Mouse (Mus musculus): ENCODE results near the gene Ciart. TPM values are rescaled to one million over a fixed set of nuclear protein-coding genes. Genes with fewer than 3 reads are reported as not detected.

Ciart gene
- 5.9 and 7.6 TPM in 2 replicates for polyA plus RNA-seq (2011; ENCODE audit: insufficient read depth, insufficient read length, low read depth, missing spikeins)

DNA sequence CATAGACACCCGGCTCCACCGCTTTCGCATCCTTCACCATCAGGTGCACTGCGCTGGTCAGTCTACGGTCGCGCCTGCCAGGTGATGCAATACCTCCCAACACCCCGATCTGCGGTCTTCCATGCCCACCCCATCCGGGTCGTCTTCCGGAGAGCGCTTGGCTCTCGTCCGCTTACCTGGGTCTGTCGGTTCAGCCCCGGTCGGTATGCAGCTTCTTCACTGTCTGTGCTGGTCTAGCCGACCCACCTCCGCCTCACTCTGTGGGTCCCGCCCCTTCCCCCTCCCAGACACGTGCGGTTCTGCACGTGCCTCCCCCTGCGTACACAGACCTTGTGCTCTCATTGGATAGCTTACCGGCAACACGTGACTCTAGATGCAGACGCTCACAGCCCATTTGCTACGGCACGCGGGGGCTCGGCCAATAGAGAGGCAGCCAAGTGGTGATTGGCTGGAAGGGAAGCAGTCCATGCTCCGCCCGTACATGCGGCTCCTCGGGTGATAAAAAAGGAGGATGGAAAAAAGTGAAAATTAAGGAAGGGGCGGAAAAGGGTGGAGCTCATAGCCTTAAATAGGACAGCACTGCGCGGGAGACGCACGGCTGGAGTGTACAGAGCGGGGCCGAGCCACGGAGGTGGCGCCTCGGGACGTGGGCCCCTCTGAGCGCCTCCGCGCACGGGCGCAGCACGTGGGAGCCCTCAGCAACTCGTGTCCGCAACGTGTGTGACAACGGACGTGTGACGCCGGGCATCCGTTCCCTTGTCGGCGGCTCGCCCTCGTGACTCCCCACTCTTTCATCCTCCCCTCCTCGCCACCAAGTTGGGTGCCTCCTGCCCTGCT is at the start of gene Ciart:
Gene Ciart (minus strand): TSS at position 273 of the 837 bp plus-strand sequence.
- Histone ChIP-seq H3K36me3 (ENCODE audit: control insufficient read depth, insufficient read depth, low read length, poor library complexity, severe bottlenecking) (no peaks in the 10 kb centered on the region), H3K4me1 (ENCODE audit: control insufficient read depth, insufficient read depth, low read length) (no peaks in the 10 kb centered on the region), H3K4me3 (ENCODE audit: low read depth, low read length) (peak within 1 kb of the TSS; percentile 68), H3K9me3 (replicated peaks; ENCODE audit: control insufficient read depth, insufficient read depth, low read length, poor library complexity, severe bottlenecking) (no peaks in the 10 kb centered on the region), H3K27me3 (ENCODE audit: control insufficient read depth, insufficient read depth, low read length, poor library complexity, severe bottlenecking) (no peaks in the 10 kb centered on the region), H3K9ac (ENCODE audit: low read depth, poor library complexity, severe bottlenecking) (peak within 1 kb of the TSS; percentile 38), H3K27ac (ENCODE audit: insufficient read depth, low read length) (no peak within 1 kb of the TSS)
- TF ChIP-seq CTCF (IDR thresholded peaks at IDR 0.05; ENCODE audit: low read depth, low read length), result no peak
- peak; percentile 36; the same call in 1 of the 2 replicates for TF ChIP-seq EP300 (IDR thresholded peaks at IDR 0.05; ENCODE audit: insufficient read depth, low read depth, low read length)
- TF ChIP-seq POLR2A (IDR thresholded peaks at IDR 0.05; ENCODE audit: insufficient read depth, low read length), result no peak

DNA sequence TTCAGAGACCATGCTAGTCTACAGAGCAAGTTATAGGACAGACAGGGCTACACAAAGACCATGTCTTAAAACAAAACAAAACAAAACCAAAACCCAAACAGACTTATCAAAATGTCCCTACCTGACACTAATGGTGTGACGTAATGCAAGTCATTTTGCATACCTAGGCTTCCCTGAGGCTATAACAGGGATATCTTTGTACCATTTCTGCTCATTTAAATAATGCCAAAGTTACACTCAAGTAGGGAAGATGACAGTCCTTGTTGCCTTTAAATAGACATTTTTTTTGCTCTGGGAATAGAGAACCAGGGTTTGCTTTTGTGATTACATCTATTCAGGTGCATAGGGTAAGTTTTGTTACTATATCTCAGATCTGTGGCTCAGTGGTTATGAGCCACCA is 49.4 kb upstream of the Ciart start:
- H3K9me3 ChIP-seq (replicated peaks; ENCODE audit: control insufficient read depth, insufficient read depth, low read length, poor library complexity, severe bottlenecking), result no peaks in the 10 kb centered on the region
- H3K36me3 ChIP-seq (ENCODE audit: control insufficient read depth, insufficient read depth, low read length, poor library complexity, severe bottlenecking), result peaks cover 24% of the 10 kb centered on the region
- H3K27ac ChIP-seq (ENCODE audit: insufficient read depth, low read length), result no peak overlapping the region
- no peak overlapping the region for H3K4me3 ChIP-seq (ENCODE audit: low read depth, low read length)
- H3K9ac ChIP-seq (ENCODE audit: low read depth, poor library complexity, severe bottlenecking), result no peak overlapping the region
- no peak for TF ChIP-seq CTCF (IDR thresholded peaks at IDR 0.05; ENCODE audit: low read depth, low read length)
- TF ChIP-seq POLR2A (IDR thresholded peaks at IDR 0.05; ENCODE audit: insufficient read depth, low read length), result no peak
- no peak for TF ChIP-seq EP300 (IDR thresholded peaks at IDR 0.05; ENCODE audit: insufficient read depth, low read depth, low read length)
- no peaks in the 10 kb centered on the region for H3K4me1 ChIP-seq (ENCODE audit: control insufficient read depth, insufficient read depth, low read length)
- H3K27me3 ChIP-seq (ENCODE audit: control insufficient read depth, insufficient read depth, low read length, poor library complexity, severe bottlenecking), result no peaks in the 10 kb centered on the region

DNA sequence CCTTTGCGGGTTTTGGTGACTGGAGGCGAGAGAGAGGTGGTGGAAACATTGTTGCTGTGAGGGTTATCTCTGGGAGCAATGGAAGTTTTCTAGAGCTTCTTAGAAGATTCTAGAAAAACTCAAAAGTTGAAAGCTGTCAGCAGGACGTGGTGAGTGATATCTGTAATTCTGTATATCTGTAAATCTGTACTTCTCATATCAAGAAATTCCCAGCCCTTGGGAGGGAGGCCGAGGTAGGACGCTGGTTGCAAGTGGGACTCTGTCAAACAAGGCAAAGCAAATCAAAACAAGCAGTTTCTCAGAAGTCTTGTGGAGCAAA is 48.4 kb upstream of the Ciart start:
- no peak for TF ChIP-seq EP300 (IDR thresholded peaks at IDR 0.05; ENCODE audit: insufficient read depth, low read depth, low read length)
- no peak for TF ChIP-seq CTCF (IDR thresholded peaks at IDR 0.05; ENCODE audit: low read depth, low read length)
- no peak for TF ChIP-seq POLR2A (IDR thresholded peaks at IDR 0.05; ENCODE audit: insufficient read depth, low read length)
- no peak overlapping the region for H3K27ac ChIP-seq (ENCODE audit: insufficient read depth, low read length)

DNA sequence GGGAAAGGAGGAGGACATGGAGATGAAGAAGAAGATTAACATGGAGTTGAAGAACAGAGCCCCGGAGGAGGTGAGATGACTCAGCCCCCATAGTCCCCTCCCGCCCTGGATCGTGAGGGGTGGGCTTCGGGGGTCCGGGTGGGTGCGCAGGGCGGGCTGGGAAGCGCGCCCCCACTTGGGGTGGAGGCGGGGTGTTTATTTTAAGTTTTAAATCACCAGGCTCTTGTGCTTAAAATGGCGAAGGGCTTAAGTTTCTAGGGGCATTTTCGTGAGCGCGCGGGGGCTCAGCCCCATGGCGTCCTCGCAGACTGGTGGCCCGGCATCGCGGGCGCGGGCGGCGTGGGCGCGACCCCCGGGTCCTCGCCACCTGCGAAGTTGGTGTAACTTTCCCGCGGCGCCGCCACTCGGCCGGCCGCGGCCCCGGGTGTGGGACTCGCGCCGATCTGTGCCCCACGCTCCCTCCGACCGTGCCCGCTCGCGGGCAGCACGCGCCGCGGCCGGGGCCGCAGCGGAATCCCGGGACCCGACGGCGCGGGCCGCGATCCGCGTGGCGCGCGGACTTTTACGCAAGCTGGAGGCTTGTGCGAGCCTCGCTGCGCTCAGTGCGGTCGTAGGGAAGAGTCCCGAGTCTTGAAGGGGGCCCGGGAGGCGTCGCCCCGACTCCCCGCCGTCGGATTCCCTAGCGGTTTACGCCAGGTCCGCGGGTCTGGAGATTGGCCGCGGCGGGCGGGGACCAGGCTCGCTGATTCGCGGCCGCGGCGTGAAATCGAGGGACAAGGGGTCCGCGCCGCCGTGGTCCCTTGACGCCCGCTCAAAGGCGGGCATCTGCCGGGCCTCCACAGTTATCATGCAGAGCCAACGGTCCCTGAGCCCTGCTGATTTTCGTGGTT is 47.8 kb upstream of the Ciart start:
- no peak for TF ChIP-seq POLR2A (IDR thresholded peaks at IDR 0.05; ENCODE audit: insufficient read depth, low read length)
- TF ChIP-seq CTCF (IDR thresholded peaks at IDR 0.05; ENCODE audit: low read depth, low read length), result no peak
- TF ChIP-seq EP300 (IDR thresholded peaks at IDR 0.05; ENCODE audit: insufficient read depth, low read depth, low read length), result no peak
- Histone ChIP-seq H3K9me3 (replicated peaks; ENCODE audit: control insufficient read depth, insufficient read depth, low read length, poor library complexity, severe bottlenecking) (no peaks in the 10 kb centered on the region), H3K9ac (ENCODE audit: low read depth, poor library complexity, severe bottlenecking) (peak overlapping the region; percentile 99), H3K27me3 (ENCODE audit: control insufficient read depth, insufficient read depth, low read length, poor library complexity, severe bottlenecking) (no peaks in the 10 kb centered on the region), H3K27ac (ENCODE audit: insufficient read depth, low read length) (0 out of 2 replicates have a peak overlapping the region, but pooled peaks have one; percentile 59), H3K4me1 (ENCODE audit: control insufficient read depth, insufficient read depth, low read length) (no peaks in the 10 kb centered on the region), H3K4me3 (ENCODE audit: low read depth, low read length) (peak overlapping the region; percentile 99), H3K36me3 (ENCODE audit: control insufficient read depth, insufficient read depth, low read length, poor library complexity, severe bottlenecking) (peaks cover 16% of the 10 kb centered on the region)

More for the DNA sequence above, 48.4 kb upstream of the Ciart start:
- H3K4me1 ChIP-seq (ENCODE audit: control insufficient read depth, insufficient read depth, low read length), result no peaks in the 10 kb centered on the region
- H3K9me3 ChIP-seq (replicated peaks; ENCODE audit: control insufficient read depth, insufficient read depth, low read length, poor library complexity, severe bottlenecking), result no peaks in the 10 kb centered on the region
- H3K36me3 ChIP-seq (ENCODE audit: control insufficient read depth, insufficient read depth, low read length, poor library complexity, severe bottlenecking), result peaks cover 21% of the 10 kb centered on the region
- H3K9ac ChIP-seq (ENCODE audit: low read depth, poor library complexity, severe bottlenecking), result peak overlapping the region; percentile 99
- no peaks in the 10 kb centered on the region for H3K27me3 ChIP-seq (ENCODE audit: control insufficient read depth, insufficient read depth, low read length, poor library complexity, severe bottlenecking)
- H3K4me3 ChIP-seq (ENCODE audit: low read depth, low read length), result peak overlapping the region; percentile 99

DNA sequence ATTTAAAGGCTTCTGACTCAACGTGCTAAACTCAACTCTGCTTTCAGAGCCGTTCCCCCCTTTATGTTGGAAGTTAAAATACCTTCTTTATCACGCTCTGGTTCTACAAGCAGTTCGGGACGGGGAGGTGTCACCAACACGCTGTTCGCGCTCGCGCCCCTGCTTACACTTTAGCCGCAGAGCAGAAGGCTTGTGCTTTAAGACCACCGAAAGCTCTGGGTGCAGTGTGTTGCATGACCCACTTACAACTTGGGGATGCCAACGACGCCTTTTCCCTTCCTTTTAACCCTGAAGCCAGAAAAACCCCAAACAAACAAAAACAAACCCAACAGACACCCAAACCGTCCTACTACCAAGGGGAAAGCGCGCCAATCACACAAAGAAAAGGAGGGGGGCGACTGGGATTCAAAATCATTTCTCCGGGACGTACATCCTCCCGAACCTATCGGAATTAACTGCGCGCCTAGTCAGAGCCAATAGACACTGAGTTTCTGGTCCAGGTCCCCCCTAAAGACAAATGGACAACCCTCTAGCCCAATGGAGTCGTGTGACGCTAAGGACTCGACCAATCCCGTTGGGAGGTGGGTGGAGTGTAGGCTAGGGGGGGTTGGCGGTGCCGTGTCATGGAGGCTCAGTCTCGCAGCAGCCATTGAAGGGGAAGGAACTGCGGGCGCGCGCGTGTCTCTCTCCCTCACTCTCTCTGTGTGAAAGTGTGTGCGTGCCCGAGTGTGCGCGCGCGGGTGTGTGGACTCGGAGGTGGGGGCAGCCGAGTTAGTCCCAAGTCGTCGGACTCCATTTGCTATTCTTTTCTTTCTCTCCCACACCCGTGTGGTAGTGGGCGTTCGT is 46.8 kb upstream of the Ciart start, which contains the start of gene Anp32e:
Gene Anp32e (plus strand): TSS at position 589 of the 846 bp plus-strand sequence.
- peaks cover 7% of the 10 kb centered on the region for H3K36me3 ChIP-seq (ENCODE audit: control insufficient read depth, insufficient read depth, low read length, poor library complexity, severe bottlenecking)
- TF ChIP-seq CTCF (IDR thresholded peaks at IDR 0.05; ENCODE audit: low read depth, low read length) (no peak), EP300 (IDR thresholded peaks at IDR 0.05; ENCODE audit: insufficient read depth, low read depth, low read length) (0 out of 2 replicates have a peak, but pooled peaks have one; percentile 35), POLR2A (IDR thresholded peaks at IDR 0.05; ENCODE audit: insufficient read depth, low read length) (peak; percentile 46)
- H3K9me3 ChIP-seq (replicated peaks; ENCODE audit: control insufficient read depth, insufficient read depth, low read length, poor library complexity, severe bottlenecking), result no peaks in the 10 kb centered on the region
- H3K27me3 ChIP-seq (ENCODE audit: control insufficient read depth, insufficient read depth, low read length, poor library complexity, severe bottlenecking), result no peaks in the 10 kb centered on the region
- H3K27ac ChIP-seq (ENCODE audit: insufficient read depth, low read length), result peak within 1 kb of the TSS; percentile 59
- peak within 1 kb of the TSS; percentile 99 for H3K9ac ChIP-seq (ENCODE audit: low read depth, poor library complexity, severe bottlenecking)
- H3K4me1 ChIP-seq (ENCODE audit: control insufficient read depth, insufficient read depth, low read length), result no peaks in the 10 kb centered on the region
- H3K4me3 ChIP-seq (ENCODE audit: low read depth, low read length), result peak within 1 kb of the TSS; percentile 99

Measured in ES-Bruce4 (cell line).